Mouse (Mus musculus) C2C12 (cell line): ENCODE measurements around the gene BC147527.

Experiments used
- CEBPB ChIP-seq: IDR thresholded peaks from one replicate; pipeline ENCODE4 v1.6.1; 2011; ENCODE audit warnings: low read depth, mild to moderate bottlenecking, control low read depth, moderate library complexity
- CTCF ChIP-seq: IDR thresholded peaks from one replicate; pipeline ENCODE4 v1.5.1; 2011; ENCODE audit not compliant: control insufficient read depth, insufficient read depth, insufficient read length
- FOSL1 ChIP-seq: IDR thresholded peaks from one replicate; pipeline ENCODE4 v1.8.0; 2011; ENCODE audit warnings: mild to moderate bottlenecking, low read length; ENCODE audit not compliant: poor library complexity, insufficient read depth, severe bottlenecking
- MAX ChIP-seq: IDR thresholded peaks from one replicate; pipeline ENCODE4 v1.6.1; 2011; ENCODE audit warnings: mild to moderate bottlenecking, control low read depth
- MYOD1 ChIP-seq: IDR thresholded peaks from one replicate; pipeline ENCODE4 v1.6.1; 2011; ENCODE audit warnings: low read depth; ENCODE audit not compliant: control insufficient read depth, insufficient read length
- MYOG ChIP-seq: IDR thresholded peaks from one replicate; pipeline ENCODE4 v1.6.1; 2011; ENCODE audit not compliant: control insufficient read depth, insufficient read length; ENCODE audit errors: extremely low read depth
- USF1 ChIP-seq: IDR thresholded peaks from one replicate; pipeline ENCODE4 v1.6.1; 2011; ENCODE audit warnings: low read depth, mild to moderate bottlenecking, control low read depth, moderate library complexity

DNA sequence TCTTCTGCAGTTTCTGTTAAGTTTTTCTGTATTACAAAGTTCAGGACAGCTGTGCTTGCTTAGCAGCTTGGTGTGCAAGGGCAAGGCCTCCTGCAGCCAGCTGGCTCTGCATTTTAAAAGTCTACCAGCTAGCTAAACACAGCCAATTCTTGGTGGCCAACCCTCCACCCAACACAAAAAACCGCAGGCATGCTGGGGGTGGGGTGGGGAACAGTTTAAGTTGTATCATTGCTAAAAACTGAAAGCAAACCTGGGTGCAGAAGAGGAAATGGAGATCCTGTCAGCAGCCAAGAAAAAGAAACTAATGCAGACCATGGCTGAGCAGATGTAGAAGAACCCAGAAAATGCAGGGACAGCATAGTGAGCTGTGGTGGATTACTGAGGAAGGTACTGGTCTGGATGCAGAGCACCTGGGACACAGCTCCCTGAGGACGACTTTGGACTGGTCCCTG lies at the start of gene BC147527:
- TF ChIP-seq CTCF, result no peak
- TF ChIP-seq MAX, result no peak
- no peak for TF ChIP-seq USF1
- no peak for TF ChIP-seq CEBPB
- no peak for TF ChIP-seq MYOD1
- no peak for TF ChIP-seq MYOG
- no peak for TF ChIP-seq FOSL1
